Mouse (Mus musculus): ENCODE data around the gene Efnb3. TPM values are rescaled to one million over a fixed set of nuclear protein-coding genes. Genes with fewer than 3 reads are reported as not detected.

Gene Efnb3
- total RNA-seq, 2 experiments from 2014 or later, result 1.2 to 1.3 TPM

DNA sequence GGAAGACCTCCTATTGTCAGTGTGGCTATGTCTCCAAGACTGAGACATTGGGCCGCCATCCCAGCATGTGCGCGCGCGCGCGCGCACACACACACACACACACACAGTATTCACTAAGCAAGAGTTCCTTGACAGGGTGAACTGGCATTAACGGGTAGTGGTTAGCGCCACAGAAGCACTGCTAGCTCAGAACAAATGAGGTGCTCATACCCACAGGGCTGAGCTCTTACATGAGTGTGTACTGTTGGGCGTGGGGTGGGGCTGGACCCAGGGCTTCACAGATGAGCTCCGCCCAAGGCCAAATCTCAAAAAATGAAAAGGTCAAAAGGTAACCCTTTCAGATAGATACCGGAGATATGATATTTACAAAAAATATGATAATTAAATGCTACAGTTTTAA lies 24.9 kb upstream of the Efnb3 start:
- ATAC-seq (replicated peaks; ENCODE audit: low FRiP score, poor library complexity, severe bottlenecking), result 0 out of 2 replicates have a peak, but pooled peaks have one; percentile 23

DNA sequence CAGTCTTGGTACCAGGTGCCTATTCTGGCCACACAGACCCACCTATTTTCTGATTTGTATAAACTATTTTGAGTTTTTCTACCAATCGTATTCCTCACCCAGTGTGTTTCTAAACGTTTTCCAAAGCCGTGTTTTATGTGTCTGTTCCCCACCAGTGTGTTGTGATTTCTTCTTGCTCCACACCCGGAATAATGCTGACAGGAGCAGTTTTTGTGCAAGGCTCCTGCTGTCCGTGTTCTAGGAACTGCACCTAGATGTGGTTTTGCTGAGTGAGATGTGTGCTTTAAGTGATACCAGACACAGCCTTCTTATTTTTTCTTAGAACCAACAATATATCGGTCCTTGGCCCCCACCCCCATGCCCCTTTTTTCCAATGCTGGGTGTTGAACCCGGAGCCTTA lies 24.0 kb upstream of the Efnb3 start:
- ATAC-seq (replicated peaks; ENCODE audit: low FRiP score, poor library complexity, severe bottlenecking), result no peak

DNA sequence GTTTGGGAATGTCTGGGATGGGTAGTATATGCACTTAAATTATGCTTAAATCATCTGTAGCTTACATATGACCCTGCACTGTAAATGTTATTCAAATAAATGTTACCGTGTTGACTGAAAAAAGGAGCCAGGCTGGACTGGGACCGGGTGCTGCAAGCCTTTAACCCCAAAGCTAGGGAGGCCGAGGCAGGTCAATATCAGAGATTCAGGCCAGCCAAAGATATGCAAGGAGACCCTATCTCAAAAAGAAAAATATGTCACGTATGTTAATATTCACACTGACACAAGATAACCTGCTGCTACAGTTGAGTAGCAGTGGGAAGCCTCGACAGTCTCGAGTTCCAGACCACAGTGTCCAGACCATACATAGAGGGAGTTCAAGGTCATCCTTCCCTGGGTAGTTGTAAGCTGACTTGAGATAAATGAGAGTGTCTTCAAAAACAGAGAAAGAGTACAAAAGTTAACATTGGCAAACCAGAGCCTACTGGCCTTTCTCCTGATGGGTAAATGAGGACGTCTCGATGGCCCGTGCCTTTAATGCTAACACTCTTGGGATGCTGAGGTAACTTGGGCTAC lies 22.3 kb upstream of the Efnb3 start:
- ATAC-seq (replicated peaks; ENCODE audit: low FRiP score, poor library complexity, severe bottlenecking), result no peak

GRCm38 (mm10) chr11:69581814-69582213 lies 21.8 kb upstream of the Efnb3 start:
- no peak for ATAC-seq (replicated peaks; ENCODE audit: low FRiP score, poor library complexity, severe bottlenecking)

DNA sequence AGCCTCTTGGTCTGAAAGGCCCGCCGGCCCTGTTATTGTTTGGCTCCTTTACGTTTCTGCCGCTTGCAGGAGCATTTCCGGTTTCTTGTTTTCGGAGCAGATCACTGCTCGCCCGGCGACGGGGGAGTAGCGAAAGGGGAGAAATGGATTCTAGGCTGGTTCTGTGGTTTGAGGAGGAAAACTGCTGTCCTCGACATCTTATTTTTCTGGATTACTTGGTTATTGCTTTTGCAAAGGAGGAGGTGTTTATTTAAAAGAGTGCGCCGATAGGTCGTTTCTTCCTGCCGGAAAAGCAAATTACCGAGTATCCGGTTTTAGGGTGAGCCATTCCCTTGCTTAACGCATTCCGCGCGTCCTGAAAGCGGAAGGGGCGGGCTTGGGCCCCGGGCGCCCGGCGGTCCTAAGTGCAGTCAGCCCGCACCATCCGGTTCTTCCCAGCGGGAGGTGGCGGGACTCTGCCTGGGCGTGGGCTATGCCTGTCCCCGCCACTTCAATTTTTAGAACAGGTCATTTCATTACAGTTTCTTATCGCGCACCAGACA lies 21.2 kb upstream of the Efnb3 start:
- peak; percentile 62 for ATAC-seq (replicated peaks; ENCODE audit: low FRiP score, poor library complexity, severe bottlenecking)

- no peak for ATAC-seq (replicated peaks; ENCODE audit: low FRiP score, poor library complexity, severe bottlenecking)
Measured at GRCm38 (mm10) chr11:69580572-69581146, 20.7 kb upstream of the Efnb3 start.

- ATAC-seq (replicated peaks; ENCODE audit: low FRiP score, poor library complexity, severe bottlenecking), result peak; percentile 61
Measured at GRCm38 (mm10) chr11:69580091-69580514, 20.1 kb upstream of the Efnb3 start, which contains the start of the genes Wrap53 and Trp53. Wrap53 (minus strand) TSS chr11:69580255. Trp53 (plus strand) TSS chr11:69580359.

- peak; percentile 65 for ATAC-seq (replicated peaks; ENCODE audit: low FRiP score, poor library complexity, severe bottlenecking)
Measured at GRCm38 (mm10) chr11:69579128-69580017, 19.4 kb upstream of the Efnb3 start.

GRCm38 (mm10) chr11:69578301-69578700 lies 18.3 kb upstream of the Efnb3 start:
- no peak for ATAC-seq (replicated peaks; ENCODE audit: low FRiP score, poor library complexity, severe bottlenecking)

DNA sequence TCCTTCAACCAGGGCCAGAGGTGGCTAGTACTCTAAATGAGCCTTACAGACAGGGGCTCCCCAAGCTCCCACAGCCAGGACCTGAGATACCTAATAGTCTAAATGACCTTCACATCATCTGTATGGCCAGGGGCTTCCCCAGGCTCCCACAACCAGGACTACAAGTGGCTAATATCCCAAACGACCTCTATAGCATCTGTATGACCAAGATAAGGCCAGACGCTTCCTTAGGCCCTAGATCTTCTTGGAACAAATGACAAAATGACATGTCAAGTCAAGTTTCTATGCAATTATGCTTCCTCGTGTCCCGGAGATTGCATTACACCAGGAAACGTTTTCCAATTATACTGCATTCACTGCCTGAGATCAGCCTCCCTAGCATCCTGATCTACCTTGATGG lies 16.3 kb upstream of the Efnb3 start:
- no peak for ATAC-seq (replicated peaks; ENCODE audit: low FRiP score, poor library complexity, severe bottlenecking)

GRCm38 (mm10) chr11:69575220-69575619 lies 15.2 kb upstream of the Efnb3 start:
- 0 out of 2 replicates have a peak, but pooled peaks have one; percentile 31 for ATAC-seq (replicated peaks; ENCODE audit: low FRiP score, poor library complexity, severe bottlenecking)

DNA sequence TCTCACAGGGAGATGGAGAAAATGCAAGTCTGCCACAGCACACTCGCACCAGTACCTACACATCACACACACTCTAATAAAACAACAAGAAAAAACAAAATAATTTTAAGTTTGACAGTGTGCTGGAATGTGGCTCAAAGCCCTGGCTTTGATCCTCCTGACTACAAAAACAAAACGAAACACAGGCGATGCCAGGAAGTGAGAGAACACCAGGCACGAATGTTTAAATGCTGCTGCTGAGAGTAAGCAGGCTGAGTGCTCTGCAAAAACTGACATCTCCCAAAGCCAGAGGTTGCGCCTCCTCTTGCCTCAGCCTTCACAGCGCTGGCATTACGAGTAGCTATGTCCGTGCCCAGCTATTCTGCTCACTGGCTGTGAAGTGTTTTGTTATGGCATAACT lies 5.1 kb upstream of the Efnb3 start:
- no peak for ATAC-seq (replicated peaks; ENCODE audit: low FRiP score, poor library complexity, severe bottlenecking)

- no peak for ATAC-seq (replicated peaks; ENCODE audit: low FRiP score, poor library complexity, severe bottlenecking)
Measured at GRCm38 (mm10) chr11:69564391-69564790, 4.4 kb upstream of the Efnb3 start.

- ATAC-seq (replicated peaks; ENCODE audit: low FRiP score, poor library complexity, severe bottlenecking), result no peak
Measured at GRCm38 (mm10) chr11:69563373-69563772, 3.4 kb upstream of the Efnb3 start.

- no peak for ATAC-seq (replicated peaks; ENCODE audit: low FRiP score, poor library complexity, severe bottlenecking)
Measured at GRCm38 (mm10) chr11:69560896-69561854, 1.2 kb upstream of the Efnb3 start.

GRCm38 (mm10) chr11:69559183-69559582 lies 822 bp downstream of the Efnb3 start:
- no peak for ATAC-seq (replicated peaks; ENCODE audit: low FRiP score, poor library complexity, severe bottlenecking)

GRCm38 (mm10) chr11:69558756-69559155 lies 1.2 kb downstream of the Efnb3 start:
- ATAC-seq (replicated peaks; ENCODE audit: low FRiP score, poor library complexity, severe bottlenecking), result no peak

DNA sequence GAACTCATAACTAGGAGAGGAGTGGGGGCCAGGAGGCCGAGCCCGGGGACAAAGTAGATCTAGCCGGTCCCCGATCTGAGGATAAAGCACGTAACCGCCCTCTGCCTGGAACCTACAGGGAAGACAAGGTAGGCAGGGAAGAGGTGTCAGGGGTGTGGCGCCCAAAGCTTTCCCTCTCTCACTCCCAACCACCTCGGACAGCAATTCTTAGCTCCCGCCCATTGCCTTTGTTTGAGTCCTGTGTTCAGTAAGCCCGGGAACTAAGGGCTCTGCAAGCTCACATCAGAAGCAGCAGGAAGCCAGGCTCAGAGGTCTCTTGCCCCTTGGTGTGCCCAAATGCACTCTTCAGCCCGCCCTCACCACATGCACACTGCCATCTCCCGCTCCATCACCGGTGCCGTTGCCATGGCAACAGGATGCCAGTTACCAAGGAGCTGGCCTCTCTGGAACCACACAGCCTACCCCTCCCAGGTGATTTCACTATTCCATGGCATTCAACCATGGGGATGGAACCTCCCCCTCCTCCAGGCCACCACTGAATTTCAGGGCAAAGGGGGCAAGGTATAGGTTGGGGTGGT lies 2.5 kb downstream of the Efnb3 start:
- no peak for ATAC-seq (replicated peaks; ENCODE audit: low FRiP score, poor library complexity, severe bottlenecking)

DNA sequence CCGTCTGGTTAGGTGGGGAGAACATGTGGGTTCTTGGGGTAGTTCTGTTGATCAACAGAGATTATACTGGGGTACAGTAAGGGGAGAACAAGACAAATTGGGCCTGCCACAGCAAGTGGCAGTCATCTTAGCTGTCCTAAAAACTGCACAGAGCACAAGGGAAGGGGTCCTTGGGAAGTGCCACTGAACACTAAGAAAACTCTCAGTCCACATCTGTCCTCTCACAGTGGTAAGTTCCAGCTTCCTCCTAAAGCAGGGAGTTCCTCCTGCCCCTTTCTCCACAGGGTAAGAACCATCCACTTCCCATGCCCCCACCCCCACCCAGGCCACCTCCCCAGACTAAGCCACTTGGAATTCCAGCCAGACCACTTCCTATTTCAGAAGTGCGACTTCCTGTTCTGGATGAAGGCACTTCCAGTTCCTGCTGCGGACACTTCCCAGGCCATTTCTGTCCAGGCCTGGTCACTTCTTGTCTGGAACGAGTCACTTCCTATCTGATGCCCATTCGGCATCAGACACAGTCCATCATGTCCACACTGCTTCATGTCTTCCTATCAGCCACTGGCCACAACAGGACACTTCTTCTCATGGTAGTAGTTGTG lies 5.4 kb downstream of the Efnb3 start:
- no peak for ATAC-seq (replicated peaks; ENCODE audit: low FRiP score, poor library complexity, severe bottlenecking)

All from erythroblast, adult 5-6 weeks (primary cell).